Mouse (Mus musculus): ENCODE measurements around the gene Rnf167. TPM values are rescaled to one million over a fixed set of nuclear protein-coding genes. Genes with fewer than 3 reads are reported as not detected.

Rnf167 gene
- total RNA-seq, 2 experiments from 2014 or later = 217 to 222 TPM

DNA sequence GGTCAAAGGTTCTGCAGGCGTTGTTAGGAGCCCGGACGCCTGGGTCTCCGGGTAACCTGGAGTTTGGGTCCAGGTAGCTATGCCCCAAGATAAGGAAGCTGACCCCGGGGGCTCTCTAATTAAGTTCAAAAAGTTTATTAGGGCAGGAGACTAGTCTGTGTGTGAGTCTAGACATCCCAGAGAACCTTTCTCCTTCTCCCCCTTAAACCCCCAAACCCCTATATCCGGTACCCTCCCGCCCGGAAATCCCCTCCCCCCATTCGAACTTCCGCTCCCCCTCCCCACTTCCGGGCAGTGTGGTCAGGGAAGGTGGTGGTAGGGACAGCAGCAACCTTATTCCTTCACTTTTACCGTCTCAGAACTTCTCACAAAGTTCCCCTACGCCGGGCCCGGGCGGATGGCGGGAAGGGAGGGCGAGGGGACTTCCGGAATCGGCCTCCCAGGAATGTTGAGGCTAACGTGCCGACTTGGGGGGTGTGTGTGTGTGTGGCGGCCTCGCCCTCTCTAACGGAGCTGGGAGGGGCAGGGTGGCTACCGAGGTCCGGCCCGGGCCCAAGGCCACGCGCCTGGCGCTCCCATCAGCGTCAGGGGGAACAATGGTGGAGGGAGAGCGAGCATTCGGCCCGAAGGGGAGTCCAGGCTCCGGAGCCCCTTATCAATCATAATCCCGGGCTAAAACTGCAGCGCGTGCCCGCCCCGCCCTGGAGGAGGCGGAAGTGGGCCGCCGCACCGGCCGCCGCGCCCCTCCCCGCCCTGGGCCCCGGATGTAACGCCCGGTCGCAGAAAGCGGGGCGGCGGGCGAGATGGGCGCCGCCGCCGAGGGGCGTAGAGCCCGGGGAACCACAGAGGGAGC, 6.5 kb downstream of the Rnf167 start:
- peak; percentile 47 for ATAC-seq (replicated peaks; ENCODE audit: low FRiP score, poor library complexity, severe bottlenecking)

- peak; percentile 48 for ATAC-seq (replicated peaks; ENCODE audit: low FRiP score, poor library complexity, severe bottlenecking)
These were observed 7.3 kb downstream of the Rnf167 start, which contains the start of gene Pfn1 for GRCm38 (mm10) chr11:70654198-70654922. Pfn1 (minus strand) TSS chr11:70654644.

- peak; percentile 9; the same call in 1 of the 2 replicates for ATAC-seq (replicated peaks; ENCODE audit: low FRiP score, poor library complexity, severe bottlenecking)
These were observed 8.0 kb downstream of the Rnf167 start for GRCm38 (mm10) chr11:70654923-70655570.

DNA sequence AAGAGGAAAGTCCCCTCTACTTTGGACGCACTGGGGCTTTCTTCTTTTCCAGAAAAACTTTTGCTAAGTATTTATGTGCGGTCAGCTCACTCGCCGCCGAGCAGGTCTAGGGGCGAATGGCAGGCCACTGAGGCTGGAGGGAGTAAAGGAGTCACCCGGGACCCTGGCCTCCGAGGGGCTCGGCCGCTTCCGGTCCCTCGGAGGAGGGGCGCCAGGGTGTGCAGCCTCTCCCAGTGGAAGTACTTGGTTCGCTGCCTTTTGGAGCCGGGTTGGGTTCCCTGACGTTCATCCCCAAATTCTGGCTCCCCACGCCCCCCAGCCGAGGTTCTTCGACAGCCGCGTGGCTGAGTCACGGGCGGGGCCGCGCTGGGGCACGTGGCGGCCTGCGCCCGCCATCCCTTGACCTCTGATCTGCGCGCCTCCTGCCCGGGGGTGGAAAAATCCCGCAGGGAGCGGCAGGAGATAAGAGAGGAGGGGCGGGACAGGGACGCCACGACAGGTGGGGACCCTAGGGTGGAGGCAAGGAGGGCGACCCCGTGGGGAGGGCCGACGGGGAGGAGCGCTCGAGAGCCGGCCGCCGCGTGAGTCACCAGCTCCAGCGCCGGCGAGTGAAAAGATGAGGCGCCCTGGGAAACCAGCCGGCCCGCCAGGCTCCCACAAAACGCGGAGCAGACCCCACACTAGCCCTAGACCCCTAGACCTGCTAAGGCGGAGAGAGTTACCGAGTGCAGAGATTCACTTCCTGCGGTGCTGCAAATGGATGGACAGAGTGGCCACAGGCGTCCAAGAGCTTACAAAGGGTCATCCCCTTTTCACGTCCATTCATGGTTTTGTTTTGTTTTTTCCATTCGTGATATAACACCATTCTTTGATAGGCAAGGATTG, 8.8 kb downstream of the Rnf167 start:
- no peak for ATAC-seq (replicated peaks; ENCODE audit: low FRiP score, poor library complexity, severe bottlenecking)

- ATAC-seq (replicated peaks; ENCODE audit: low FRiP score, poor library complexity, severe bottlenecking) = no peak
These were observed 9.5 kb downstream of the Rnf167 start for GRCm38 (mm10) chr11:70656456-70656927.

DNA sequence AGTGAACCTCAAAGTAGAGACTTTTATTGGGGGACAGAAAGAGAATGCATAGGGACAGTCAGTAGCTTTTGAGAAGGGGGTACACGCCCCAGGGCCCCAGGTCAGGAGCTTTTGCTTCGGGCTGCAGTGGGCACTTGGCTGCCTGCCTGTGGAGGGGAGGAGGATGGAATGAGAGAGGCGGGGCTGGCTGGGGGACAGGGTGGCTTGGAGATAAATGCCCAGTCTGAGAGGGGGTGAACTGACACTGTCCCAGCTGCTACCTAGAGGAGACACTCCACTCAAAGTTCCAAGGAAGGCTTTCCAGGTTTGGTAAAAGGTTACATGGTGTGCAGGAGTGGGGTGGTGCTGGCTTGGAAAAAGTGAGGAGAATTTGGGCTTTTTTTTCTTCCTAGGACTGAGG, 9.9 kb downstream of the Rnf167 start, which contains the start of gene Eno3:
Gene Eno3, plus strand, starts transcription at position 239 of the 400 bp plus-strand sequence.
- ATAC-seq (replicated peaks; ENCODE audit: low FRiP score, poor library complexity, severe bottlenecking) = no peak

DNA sequence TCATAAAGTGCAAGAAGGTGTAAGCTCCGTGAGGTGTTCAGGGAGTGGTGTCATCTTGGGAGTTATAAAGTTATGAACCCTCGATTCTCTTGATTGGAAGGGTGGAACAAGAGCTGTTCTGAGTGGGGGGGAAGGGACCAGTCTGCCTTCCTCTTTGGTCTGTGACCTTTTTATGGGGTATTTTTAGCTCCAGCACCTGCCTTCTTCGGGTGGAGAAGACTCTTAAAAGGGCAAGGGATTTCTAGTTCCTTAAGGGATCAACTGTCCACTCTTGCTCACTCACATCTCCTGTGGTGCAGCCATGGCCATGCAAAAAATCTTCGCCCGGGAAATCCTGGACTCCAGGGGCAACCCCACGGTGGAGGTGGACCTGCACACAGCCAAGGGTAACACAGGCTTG, 10.5 kb downstream of the Rnf167 start:
- no peak for ATAC-seq (replicated peaks; ENCODE audit: low FRiP score, poor library complexity, severe bottlenecking)

- ATAC-seq (replicated peaks; ENCODE audit: low FRiP score, poor library complexity, severe bottlenecking) = no peak
These were observed 11.0 kb downstream of the Rnf167 start for GRCm38 (mm10) chr11:70657991-70658390.

DNA sequence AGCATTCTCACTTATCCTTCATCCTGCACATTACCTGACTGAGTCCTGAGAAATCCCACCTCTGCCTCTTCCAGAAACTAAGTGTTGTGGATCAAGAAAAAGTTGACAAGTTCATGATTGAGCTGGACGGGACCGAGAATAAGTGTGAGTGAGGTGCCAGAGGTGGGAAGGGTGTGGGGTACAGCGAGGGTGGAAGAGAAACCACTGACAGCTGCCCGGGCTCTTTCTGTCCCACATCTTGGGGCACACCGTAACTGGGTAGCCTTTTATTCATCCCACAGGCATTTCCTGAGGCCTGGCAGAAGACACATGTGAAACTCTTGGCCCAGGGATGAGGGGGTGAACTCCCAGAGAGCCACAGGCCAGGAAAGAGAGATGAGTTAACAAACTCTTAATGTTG, 11.5 kb downstream of the Rnf167 start:
- no peak for ATAC-seq (replicated peaks; ENCODE audit: low FRiP score, poor library complexity, severe bottlenecking)

DNA sequence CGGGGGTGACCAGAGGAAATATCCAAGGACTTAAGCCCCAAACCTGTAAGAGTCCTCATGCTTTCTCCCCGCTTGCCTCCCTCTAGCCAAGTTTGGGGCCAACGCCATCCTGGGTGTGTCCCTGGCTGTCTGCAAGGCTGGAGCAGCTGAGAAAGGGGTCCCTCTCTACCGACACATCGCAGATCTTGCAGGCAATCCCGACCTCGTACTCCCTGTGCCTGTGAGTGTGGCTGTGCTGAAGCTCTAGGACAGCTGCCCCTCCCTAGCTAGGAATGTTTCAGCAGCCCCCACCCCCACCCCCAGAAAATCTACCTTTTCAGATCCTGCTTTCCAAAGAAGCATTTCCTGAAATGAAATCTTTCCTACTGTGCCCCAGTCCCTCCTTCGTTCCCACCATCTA, 11.9 kb downstream of the Rnf167 start:
- no peak for ATAC-seq (replicated peaks; ENCODE audit: low FRiP score, poor library complexity, severe bottlenecking)

DNA sequence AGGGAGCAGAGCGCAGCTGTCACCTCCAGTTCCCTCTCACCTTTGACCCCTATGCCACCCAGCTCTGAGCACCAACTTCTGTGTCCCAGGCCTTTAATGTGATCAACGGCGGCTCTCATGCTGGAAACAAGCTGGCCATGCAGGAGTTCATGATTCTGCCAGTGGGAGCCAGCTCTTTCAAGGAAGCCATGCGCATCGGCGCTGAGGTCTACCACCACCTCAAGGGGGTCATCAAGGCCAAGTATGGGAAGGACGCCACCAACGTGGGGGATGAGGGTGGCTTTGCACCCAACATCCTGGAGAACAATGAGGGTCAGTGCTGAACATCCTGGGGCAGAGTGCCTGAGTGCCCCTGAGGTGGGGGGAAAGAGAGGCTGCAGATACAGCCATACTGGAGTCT, 13.5 kb downstream of the Rnf167 start:
- ATAC-seq (replicated peaks; ENCODE audit: low FRiP score, poor library complexity, severe bottlenecking) = no peak

DNA sequence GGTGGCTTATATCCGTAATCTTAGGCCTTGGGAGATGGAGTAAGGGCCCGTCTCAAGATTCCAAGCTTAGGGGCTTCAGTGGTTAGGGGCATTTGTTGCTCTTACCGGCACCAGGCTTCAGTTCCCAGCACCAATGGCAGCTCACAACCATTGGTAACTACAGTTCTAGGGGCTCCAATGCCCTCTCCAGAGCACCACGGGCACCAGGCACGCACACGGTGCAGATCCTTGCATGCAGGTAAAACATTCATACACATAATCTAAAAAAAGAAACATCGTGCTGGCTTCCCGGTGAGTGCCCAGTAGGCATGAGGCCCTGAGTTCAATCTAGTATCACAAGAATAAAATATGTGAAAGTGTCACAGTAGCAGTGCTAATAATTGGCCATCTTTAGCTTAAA, 16.1 kb downstream of the Rnf167 start:
- no peak for ATAC-seq (replicated peaks; ENCODE audit: low FRiP score, poor library complexity, severe bottlenecking)

DNA sequence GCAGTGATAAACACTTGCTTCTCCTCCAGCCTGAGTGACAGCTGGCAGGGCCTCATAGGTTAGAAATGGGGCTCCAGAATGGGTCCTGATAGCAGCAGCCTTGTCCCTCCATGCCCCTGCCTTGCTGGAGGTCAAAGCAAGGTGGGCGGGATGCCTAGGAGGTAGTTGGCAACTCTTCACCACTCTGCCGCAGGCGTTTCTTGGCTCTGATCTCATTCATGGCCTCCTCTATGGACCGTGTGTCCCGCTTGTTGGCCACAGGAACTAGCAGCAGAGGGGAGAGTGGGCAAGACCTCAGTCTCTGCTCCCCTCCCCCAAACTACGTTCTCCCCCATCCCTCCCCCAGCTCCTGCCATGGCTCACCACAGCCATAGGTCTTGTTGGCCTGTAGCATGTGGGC, 16.9 kb downstream of the Rnf167 start:
- no peak for ATAC-seq (replicated peaks; ENCODE audit: low FRiP score, poor library complexity, severe bottlenecking)

DNA sequence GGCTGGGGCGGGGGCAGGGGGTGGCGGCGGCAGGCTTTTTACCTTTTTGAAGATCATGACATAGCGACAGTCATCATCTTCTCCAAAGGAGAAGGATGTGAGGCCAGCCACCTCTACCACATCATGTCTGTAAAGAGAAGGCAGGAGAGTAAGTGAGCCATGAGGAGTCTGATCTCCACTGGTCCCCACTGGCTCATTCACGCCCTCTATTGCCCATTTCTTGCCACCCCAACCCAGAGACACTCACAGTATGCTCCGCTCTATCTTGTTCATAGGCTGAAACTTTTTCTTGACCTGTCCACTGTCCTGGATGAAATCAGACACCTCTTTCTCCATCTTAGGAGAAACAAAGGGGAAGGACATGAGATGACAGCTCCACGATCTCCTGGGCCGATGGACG, 17.7 kb downstream of the Rnf167 start:
- no peak for ATAC-seq (replicated peaks; ENCODE audit: low FRiP score, poor library complexity, severe bottlenecking)

DNA sequence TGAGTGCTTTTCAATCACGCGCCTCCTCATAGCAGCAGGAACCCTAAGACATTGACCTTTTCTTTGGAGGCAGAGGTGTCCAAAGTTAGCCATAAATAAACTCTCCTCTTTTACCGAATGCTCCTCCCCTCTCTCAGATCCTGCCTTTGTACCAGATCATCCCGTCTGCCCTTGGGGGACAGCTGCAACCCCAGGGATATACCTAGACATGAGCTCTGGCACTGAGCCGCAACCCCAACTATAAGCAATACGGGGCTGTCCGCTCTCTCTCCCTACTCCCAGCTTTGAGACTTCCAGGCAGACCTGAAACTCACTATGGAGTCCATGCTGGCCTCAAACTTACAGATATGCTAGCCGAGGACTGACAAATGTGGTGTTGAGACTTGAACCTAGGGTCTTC, 19.7 kb downstream of the Rnf167 start:
- no peak for ATAC-seq (replicated peaks; ENCODE audit: low FRiP score, poor library complexity, severe bottlenecking)

DNA sequence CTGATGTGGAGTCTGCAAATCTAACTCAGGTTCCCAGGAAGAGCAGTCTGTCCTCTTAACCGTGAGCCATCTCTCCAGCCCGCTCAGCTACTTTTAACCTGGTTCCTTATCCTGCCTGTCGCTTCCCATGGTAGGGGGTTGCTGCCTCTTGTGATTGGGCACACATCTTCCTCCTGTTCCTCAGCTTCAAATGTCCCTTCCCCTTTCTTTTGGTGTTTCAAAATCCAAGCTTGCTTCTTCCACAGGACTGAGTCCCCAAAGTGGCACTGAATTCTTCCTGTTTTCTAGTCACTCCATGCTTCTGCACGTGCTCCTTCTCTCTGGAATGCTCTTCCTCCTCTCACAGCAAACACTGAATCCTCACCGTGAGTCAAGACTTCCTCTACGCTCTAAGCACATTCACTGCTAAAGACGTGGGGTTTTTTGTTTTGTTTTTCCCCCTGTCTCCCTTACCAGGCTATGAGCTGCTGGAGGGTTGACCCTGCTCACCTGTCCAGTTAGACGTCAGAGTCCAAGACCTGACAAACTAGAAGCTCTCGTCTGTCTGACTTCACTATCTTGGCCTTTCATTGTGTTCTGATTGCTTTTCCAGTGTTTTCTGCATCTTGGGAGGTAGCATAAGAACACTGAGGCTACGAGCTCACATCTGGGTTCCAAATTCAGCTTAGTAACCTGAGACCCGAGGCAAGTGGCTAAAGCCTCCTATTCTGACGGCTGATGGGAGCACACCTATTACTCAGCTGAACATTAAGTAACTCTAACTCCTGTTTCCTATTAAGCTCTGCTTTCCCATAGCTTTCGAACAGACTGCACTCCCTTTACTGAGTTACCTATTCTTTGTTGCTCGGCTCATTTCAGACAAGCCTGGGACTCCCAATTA, 20.5 kb downstream of the Rnf167 start:
- ATAC-seq (replicated peaks; ENCODE audit: low FRiP score, poor library complexity, severe bottlenecking) = no peak

DNA sequence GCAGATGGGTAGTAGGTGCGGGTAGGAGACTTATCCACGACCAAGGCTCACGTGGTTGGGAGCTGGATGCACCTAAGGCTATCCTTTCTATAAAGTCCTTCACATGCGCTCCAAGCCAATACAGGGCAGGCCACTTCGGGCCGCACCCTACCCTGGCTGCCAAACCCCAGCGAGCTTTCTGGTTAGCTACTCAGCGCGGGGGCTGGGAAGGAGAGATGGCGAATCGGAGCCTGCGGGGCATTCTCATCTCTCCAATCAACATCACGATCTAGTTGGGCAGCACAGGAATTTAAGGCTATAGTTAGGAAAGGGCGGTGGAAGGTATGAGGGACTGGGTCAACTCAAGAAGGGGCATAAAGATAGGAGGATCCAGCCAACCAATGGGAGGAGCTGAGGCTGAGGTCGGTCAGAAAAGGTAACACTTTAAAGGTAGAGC, 21.3 kb downstream of the Rnf167 start:
- ATAC-seq (replicated peaks; ENCODE audit: low FRiP score, poor library complexity, severe bottlenecking) = peak; percentile 56

DNA sequence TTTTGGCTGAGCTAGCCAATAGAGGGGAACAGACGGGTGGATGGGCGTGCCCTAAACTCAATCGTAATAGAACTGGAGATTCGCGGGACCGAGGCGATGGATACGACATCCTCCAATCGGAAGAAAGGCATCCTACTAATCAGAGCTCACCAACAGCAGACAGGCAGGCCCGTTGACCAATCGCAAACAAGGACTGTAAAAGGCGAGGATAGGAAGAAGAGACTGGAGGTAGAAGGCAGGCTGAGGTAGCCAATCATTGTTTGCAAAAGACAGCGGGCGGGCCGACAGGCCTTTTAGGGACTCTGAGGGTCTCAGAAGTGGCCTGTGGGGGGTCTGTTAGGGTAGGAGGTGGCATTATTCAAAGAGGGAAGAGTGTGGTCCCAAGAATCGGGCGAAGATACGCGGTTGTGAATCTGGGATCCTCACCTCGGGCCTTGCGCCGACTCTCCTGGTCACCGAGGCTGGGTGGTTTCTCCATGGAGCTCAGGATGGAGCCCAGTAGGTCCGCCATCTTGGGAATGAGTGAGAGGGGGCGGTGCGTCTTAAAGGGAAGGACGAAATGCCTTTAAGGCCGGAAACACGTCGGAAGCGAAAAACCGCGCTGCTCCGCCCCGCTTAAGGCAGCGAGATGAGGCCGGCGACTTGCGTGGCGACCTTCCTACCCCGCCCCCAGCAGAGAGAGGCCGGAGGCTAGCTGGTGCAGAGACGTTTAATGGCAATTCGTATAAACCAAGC, 21.9 kb downstream of the Rnf167 start, which contains the start of gene Spag7:
Gene Spag7, minus strand, starts transcription at position 646 of the 735 bp plus-strand sequence.
- peak; percentile 88 for ATAC-seq (replicated peaks; ENCODE audit: low FRiP score, poor library complexity, severe bottlenecking)
